Mouse (Mus musculus): Measurements from ENCODE around the gene Pcbp4.

Gene Pcbp4

DNA sequence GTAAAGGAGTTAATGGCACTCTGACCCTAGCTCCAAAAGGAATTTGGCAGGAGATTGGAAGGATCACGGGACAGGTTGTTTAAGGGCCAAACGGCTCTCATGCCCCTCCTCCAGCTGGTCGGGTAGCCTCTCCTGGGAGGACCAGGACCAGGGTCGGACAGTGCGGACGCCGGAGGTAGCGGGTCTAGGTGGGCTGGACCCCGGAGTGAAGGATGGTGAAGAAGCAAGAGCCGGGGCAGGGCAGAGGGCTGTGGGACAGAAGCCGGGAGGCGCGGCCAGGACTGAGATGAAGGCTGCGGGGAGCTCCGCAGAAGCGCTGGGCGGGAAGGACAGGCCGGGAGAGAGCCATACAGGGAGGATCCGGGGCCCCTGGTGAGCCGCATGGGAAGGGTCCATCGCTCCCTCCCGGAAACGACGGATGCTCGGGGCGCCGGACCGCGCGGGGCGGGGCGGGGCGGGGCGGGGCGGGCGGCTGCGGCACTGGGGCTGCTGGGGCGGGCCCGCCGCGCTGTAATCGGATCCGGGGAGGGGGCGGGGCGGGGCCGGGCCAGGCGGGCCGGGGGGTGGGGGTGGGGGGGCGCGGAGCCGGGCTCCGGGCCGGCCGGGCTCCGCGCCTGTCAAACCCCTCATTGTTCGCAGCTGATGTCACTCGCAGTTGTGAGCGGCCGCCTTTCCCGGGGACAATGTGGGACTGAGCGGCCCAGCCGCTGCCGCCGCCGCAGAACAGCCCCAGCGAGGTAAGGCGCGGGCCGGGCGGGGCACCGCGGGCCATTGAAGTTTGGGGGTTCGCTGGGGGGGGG is at the start of gene Pcbp4:
Gene Pcbp4 (plus strand): TSS at position 21 of the 800 bp plus-strand sequence.
- DNase-seq (ENCODE audit: low spot score): peak; percentile 65

- no peak for DNase-seq (ENCODE audit: low spot score)
Observed at GRCm38 (mm10) chr9:106405275-106405674, 47.8 kb upstream of the Pcbp4 start.

DNA sequence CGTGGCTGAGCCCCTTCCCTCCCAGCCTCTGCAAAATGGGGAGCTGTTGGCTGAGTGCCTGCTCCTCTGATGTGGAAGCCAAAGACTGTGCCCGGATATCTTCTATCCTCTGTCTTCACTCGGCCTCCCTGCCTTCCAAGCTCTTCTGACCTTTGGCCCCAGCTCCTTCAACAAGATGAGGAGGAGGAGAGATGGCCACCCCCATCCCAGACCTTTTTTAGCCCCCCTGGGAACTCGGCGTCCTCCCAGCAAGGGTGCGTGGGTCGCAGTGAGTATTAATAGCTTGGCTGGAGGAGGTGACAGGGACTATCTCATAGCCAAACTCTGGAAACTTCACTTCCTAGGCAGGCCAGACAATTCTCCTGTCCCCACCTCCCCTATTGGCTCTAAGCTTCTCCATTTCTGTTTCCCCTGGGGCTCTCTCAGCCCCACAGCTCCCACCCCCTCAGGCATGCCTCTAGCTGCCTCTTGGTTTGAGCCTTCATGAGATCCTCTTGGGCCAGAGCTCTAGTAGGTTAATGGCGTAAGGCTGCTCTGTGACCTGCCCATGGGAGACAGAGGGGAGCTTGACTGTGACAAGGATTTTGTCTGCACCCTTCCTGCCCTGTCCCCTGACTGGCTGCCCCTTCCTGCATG is 46.5 kb upstream of the Pcbp4 start:
- no peak for DNase-seq (ENCODE audit: low spot score)

GRCm38 (mm10) chr9:106409096-106409495 is 44.0 kb upstream of the Pcbp4 start:
- no peak for DNase-seq (ENCODE audit: low spot score)

GRCm38 (mm10) chr9:106410086-106410650 is 42.9 kb upstream of the Pcbp4 start:
- no peak for DNase-seq (ENCODE audit: low spot score)

DNA sequence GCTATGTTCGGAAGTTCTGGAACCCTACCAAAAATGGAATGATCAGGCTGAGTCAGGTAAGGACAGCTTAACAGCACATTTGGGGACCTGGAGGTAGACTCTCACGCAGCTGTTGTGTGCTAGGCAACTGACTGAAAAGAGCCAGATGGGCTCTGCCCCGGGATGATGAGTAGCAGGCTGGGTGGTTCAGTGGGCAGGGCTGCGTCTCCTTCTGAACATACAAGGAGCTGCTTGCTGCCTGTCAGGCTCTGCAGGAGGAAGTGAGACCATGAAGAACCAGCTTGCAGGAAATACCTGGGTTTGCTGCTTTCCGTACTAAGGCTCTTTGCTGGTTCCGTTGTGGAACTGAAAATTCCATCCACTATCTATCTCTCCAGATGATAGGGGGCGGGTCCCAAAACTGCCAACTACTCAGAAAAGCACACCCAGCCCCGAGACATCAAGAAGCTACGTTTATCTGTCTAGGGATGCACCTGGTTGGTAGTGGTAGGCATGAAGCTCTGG is 41.9 kb upstream of the Pcbp4 start:
- no peak for DNase-seq (ENCODE audit: low spot score)

DNA sequence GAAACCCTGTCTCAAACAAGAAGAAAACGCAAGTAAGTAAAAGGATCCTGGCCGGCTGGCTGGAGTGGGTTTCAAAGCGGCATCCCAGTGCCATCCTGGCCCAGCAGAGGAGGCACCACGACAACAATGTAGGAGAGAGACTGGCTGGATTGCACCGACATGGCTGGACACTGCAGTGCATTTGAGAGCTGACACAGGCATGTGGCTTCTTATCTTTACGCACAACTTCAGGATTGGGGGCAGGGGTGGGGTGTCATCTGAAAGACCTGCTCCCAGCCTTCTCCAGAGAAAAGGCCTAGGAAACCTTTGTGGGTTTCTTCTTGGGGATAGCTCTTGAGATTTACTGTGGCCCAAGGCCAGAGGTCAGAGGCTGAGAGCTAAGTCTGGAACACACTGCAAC is 41.4 kb upstream of the Pcbp4 start:
- DNase-seq (ENCODE audit: low spot score): no peak

DNA sequence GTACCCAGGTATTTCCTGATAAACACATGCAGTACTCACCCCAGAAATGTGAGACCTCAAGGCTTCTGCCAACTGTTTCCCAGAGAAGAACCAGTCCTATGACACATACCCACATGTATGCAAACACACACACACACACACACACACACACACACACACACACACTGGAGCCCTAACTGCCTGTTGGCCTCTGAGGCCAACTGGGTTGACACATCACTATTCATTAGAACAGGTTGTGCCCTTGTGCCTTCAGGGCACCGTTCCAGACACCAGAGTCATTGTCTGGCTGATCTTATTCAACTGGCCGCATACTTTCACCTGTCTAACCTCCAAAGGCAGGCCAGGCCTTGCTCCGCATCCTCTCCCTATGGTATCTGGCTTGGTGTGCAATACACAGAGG is 40.9 kb upstream of the Pcbp4 start:
- DNase-seq (ENCODE audit: low spot score): no peak

- no peak for DNase-seq (ENCODE audit: low spot score)
Observed at GRCm38 (mm10) chr9:106413606-106414005, 39.5 kb upstream of the Pcbp4 start.

GRCm38 (mm10) chr9:106416826-106417225 is 36.3 kb upstream of the Pcbp4 start:
- DNase-seq (ENCODE audit: low spot score): no peak

- peak; percentile 84 for DNase-seq (ENCODE audit: low spot score)
Observed at GRCm38 (mm10) chr9:106417841-106418625, 35.1 kb upstream of the Pcbp4 start.

DNA sequence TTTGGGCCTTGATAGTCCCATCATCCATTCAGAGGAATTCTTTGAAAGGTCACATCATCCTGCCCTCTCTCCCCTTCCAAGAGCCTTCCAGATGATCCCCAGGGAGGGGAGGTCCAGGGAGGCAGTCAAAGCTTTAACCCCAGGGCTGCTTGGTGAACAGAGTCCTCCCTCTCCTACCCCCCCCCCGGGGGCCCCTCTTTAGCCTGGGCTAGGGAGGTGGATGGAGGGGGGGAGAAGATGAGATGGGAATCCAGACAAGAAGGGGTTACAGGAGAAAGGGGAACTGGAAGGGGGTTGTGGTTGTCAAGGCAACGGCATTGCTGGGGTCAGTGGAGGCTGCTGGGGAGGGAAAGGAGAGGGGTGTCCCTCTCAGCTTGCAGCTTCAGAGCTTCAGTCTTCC is 32.5 kb upstream of the Pcbp4 start:
- DNase-seq (ENCODE audit: low spot score): no peak

DNA sequence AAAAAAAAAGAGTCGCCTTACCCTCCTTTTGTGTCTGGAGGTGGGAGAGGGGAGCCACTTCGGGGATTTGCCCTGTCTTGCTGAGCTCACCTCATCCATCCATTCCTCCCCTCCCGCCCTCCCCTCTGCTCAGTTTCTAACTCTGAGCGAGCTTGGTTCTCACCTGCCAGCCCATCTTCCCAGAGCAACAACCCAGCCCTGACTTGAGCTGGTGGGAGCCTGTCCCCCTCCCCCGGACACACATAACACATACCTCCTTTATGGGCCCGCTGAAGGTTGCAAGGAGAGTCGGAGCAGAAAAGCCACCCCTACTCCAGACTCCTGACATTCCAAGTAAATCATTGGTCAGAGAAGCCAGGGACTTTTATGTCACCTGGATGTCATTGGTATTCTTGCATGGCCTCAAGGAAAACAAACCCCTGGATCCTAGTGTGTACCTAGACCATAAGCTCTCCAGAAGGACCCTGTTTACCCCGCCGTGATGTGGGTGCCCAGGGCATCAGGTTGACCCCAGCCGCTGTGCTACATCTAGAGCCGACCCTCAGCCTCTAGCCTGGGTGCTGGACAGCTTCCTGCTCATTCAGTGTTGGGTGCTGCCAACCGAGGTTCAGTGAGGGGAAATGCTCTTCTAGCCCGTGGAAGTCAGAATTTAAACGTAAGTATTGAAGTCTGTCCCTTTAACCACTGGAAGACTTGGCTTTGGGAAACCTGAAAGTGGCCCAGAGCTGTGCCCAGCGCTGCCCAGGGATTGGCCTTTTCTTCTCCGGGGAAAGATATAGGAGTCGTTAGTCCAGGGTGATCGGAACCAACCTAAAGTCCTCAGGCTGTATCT is 31.8 kb upstream of the Pcbp4 start:
- DNase-seq (ENCODE audit: low spot score): no peak

DNA sequence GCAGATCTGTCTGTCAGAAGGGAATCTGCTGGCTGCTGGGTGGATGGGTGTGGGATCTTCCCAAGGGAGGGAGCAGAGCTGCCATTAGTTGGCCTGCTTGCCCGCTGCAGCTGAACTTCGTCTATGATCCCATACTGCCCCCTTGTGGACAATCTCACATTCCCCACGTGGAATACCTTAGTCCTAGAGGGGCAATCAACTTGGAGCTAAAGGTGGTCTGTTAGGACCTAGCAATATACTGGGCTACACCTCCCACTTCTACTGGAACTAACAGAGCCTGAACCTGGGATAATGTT is 31.3 kb upstream of the Pcbp4 start:
- DNase-seq (ENCODE audit: low spot score): peak; percentile 74

GRCm38 (mm10) chr9:106428719-106429220 is 24.3 kb upstream of the Pcbp4 start:
- DNase-seq (ENCODE audit: low spot score): no peak

DNA sequence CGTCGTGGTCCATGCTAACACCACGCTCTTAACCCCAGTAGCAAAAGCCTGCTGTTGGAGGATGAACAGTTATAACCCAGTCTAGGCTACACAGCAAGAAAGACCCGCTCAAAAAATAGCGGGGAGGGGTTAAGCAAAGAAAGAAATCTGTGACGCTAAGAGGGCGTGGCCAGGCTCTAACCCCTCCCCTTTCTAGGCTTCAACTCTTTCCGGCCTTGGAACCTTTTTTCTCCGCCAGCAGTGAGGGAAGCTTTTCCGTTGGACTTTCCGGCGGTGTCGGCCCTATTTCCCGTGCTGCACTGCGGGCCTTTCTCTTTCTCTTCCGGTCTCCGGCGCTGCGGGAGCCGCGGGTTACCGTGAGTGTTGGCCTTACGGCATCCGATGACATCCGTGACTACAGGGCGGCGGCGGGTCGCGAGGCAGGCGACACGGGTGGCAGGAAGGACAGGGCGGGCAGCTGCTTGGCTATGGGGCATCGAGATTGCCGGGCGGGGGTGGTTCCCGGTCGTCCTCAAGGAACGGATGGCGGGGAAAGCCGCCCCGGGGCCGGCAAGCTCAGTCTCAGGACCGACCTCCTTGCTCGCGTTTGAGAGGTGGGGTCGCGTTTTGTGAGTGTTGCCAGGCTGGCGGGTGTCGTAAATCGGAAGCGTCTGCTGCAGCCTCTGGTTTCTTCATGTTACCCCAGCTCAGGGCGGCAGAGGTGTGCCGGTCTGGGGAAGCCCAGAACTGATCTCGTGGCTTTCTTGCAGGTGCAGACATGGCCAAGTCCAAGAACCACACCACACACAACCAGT is 23.7 kb upstream of the Pcbp4 start, which contains the start of gene Rpl29:
Gene Rpl29 (plus strand): TSS at position 234 of the 794 bp plus-strand sequence.
- DNase-seq (ENCODE audit: low spot score): peak; percentile 94

- DNase-seq (ENCODE audit: low spot score): no peak
Observed at GRCm38 (mm10) chr9:106430015-106430264, 23.2 kb upstream of the Pcbp4 start.

GRCm38 (mm10) chr9:106433389-106433788 is 19.7 kb upstream of the Pcbp4 start:
- no peak for DNase-seq (ENCODE audit: low spot score)

- DNase-seq (ENCODE audit: low spot score): no peak
Observed at GRCm38 (mm10) chr9:106436566-106436965, 16.5 kb upstream of the Pcbp4 start.

GRCm38 (mm10) chr9:106442680-106443079 is 10.4 kb upstream of the Pcbp4 start:
- DNase-seq (ENCODE audit: low spot score): no peak

DNA sequence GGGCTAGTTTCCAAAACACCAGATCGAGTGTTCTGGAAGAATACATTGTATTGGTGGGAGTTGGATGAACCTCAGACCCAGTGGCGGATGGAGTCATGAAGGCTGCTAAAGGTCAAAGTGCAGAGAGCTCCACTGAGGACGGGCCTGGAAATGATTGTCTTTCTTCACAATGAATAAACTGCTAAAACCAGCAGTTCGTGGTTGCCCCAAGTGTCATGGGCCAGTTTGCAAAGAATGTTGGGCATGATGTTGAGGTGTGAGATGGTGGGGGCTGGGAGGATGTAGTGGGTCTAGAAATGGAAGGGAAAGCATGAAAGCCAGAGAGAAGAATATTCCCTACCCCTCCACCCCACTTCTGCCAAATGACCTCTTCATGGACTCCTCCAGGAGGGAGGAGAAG is 8.3 kb upstream of the Pcbp4 start:
- no peak for DNase-seq (ENCODE audit: low spot score)

Data from ovary, postnatal 36 days (tissue).